ENCODE assay signal across 8 mouse cellular contexts in the genomic region with DNA sequence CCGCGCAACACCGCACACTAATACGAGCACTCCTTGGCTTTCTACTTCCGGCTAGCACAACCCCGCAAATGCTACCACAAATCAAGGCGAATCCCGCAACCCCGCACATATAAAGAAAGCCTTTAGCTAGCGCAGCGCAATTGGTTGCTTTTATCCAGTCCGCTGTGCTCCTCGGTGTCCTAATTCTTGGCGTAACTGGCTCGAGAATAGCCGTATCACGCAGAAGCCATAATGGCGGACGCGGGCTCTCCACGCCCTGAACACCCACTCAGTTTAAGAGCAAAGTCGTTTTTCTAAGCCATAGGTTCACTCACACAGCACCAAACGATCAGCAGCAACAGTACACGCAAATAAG.
DNase-seq lines count a peak whose midpoint lies in the region; ATAC-seq and TF ChIP-seq lines count a peak whose summit lies in the region.

No protein-coding gene starts in this region.

- H3K27ac ChIP-seq in kidney, postnatal 0 days: peak overlapping the region; percentile 67
- peak overlapping the region; percentile 69 for H3K27ac ChIP-seq in forebrain, embryonic 13.5 days
- peak overlapping the region; percentile 18; the same call in 1 of the 2 replicates for H3K27ac ChIP-seq in limb, embryonic 11.5 days (replicated peaks; ENCODE audit: low read depth, low read length)

- H3K4me1 ChIP-seq in kidney, postnatal 0 days (replicated peaks; ENCODE audit: insufficient read depth, low read length): no peaks in the 10 kb centered on the region
- H3K4me1 ChIP-seq in forebrain, embryonic 13.5 days: no peaks in the 10 kb centered on the region
- no peaks in the 10 kb centered on the region for H3K4me1 ChIP-seq in limb, embryonic 11.5 days (ENCODE audit: control insufficient read depth, insufficient read depth, low read length)

- no peak for ATAC-seq in kidney, postnatal 0 days (replicated peaks; ENCODE audit: low FRiP score, low read depth)
- peak; percentile 31 for ATAC-seq in forebrain, embryonic 13.5 days
- ATAC-seq in limb, embryonic 11.5 days (ENCODE audit: insufficient number of reproducible peaks, low FRiP score, low TSS enrichment, low read depth): no peak

- no peaks in the 10 kb centered on the region for H3K36me3 ChIP-seq in kidney, postnatal 0 days (ENCODE audit: insufficient read depth, low read length)
- H3K36me3 ChIP-seq in forebrain, embryonic 13.5 days (ENCODE audit: poor library complexity, severe bottlenecking): no peaks in the 10 kb centered on the region
- H3K36me3 ChIP-seq in limb, embryonic 11.5 days (ENCODE audit: control insufficient read depth, insufficient read depth, low read length): no peaks in the 10 kb centered on the region
- H3K36me3 ChIP-seq in myocyte (ENCODE audit: control insufficient read depth, insufficient read depth): no peaks in the 10 kb centered on the region

- no peak for DNase-seq in kidney, postnatal 0 days (ENCODE audit: low spot score)
- no peak for DNase-seq in kidney, postnatal 36 days
- no peak for DNase-seq in limb, embryonic 11.5 days (ENCODE audit: low spot score)
- DNase-seq in right cerebral cortex, postnatal 36 days (ENCODE audit: low spot score in 2 of 2): no peak
- no peak for DNase-seq in layer of hippocampus, adult 9-10 months (ENCODE audit: low spot score)
- no peak for DNase-seq in embryo, embryonic 9.5 days (ENCODE audit: extremely low spot score)

- no peak for TF ChIP-seq POLR2A in myocyte (IDR thresholded peaks at IDR 0.05; ENCODE audit: insufficient read length, low read depth)

- H3K4me3 ChIP-seq in kidney, postnatal 0 days (replicated peaks; ENCODE audit: low read depth, low read length): peak overlapping the region; percentile 36
- peak overlapping the region; percentile 43 for H3K4me3 ChIP-seq in forebrain, embryonic 13.5 days
- H3K4me3 ChIP-seq in limb, embryonic 11.5 days (ENCODE audit: low read depth, low read length): peak overlapping the region; percentile 37
- H3K4me3 ChIP-seq in myocyte: peak overlapping the region; percentile 52

- H3K79me2 ChIP-seq in myocyte (ENCODE audit: control insufficient read depth, insufficient read depth): peaks cover 25% of the 10 kb centered on the region

- peak overlapping the region; percentile 8 for H3K4me2 ChIP-seq in kidney, postnatal 0 days (ENCODE audit: low read length)
- H3K4me2 ChIP-seq in forebrain, embryonic 13.5 days: peak overlapping the region; percentile 43; the same call in 1 of the 2 replicates
- no peak overlapping the region for H3K4me2 ChIP-seq in limb, embryonic 11.5 days (ENCODE audit: low read depth, severe bottlenecking)
- no peak overlapping the region for H3K4me2 ChIP-seq in myocyte (ENCODE audit: low read depth)

- H3K9me3 ChIP-seq in kidney, postnatal 0 days (replicated peaks; ENCODE audit: low read length): no peaks in the 10 kb centered on the region
- H3K9me3 ChIP-seq in forebrain, embryonic 13.5 days (replicated peaks): no peaks in the 10 kb centered on the region
- H3K9me3 ChIP-seq in limb, embryonic 11.5 days (ENCODE audit: control insufficient read depth, low read length): no peaks in the 10 kb centered on the region

- WGBS in kidney, postnatal 0 days: 56% methylated on average over 24 of the region's 24 CpGs
- 72% methylated on average over 24 of the region's 24 CpGs for WGBS in forebrain, embryonic 13.5 days
- WGBS in limb, embryonic 11.5 days: 64% methylated on average over 24 of the region's 24 CpGs

- no peak for TF ChIP-seq CTCF in kidney, postnatal 0 days (IDR thresholded peaks at IDR 0.05; ENCODE audit: low read depth)

- no peaks in the 10 kb centered on the region for H3K27me3 ChIP-seq in kidney, postnatal 0 days (ENCODE audit: insufficient read depth, low read length)
- no peaks in the 10 kb centered on the region for H3K27me3 ChIP-seq in forebrain, embryonic 13.5 days
- H3K27me3 ChIP-seq in limb, embryonic 11.5 days (ENCODE audit: control insufficient read depth, insufficient read depth, low read length): no peaks in the 10 kb centered on the region
- H3K27me3 ChIP-seq in myocyte (ENCODE audit: control insufficient read depth, insufficient read depth, insufficient read length): no peaks in the 10 kb centered on the region

- H3K9ac ChIP-seq in kidney, postnatal 0 days (ENCODE audit: low read depth, low read length): peak overlapping the region; percentile 42
- H3K9ac ChIP-seq in forebrain, embryonic 13.5 days: peak overlapping the region; percentile 61
- peak overlapping the region; percentile 60 for H3K9ac ChIP-seq in limb, embryonic 11.5 days (ENCODE audit: low read length)

- H3ac ChIP-seq in myocyte (ENCODE audit: control insufficient read depth, insufficient read length): no peak overlapping the region

TF ChIP-seq in myocyte, 11 proteins besides CTCF, POLR2A, EP300 and RAD21:
- TF ChIP-seq REST (IDR thresholded peaks at IDR 0.05; ENCODE audit: insufficient read depth, insufficient read length) (no peak), MAX (IDR thresholded peaks at IDR 0.05; ENCODE audit: low read depth) (no peak), USF1 (IDR thresholded peaks at IDR 0.05; ENCODE audit: low read depth) (no peak)

Comparison
In these comparisons a context has a peak if more than half of its experiments do, and no peak if none do; other contexts are left out.
1. H3K27ac ChIP-seq: peak in every context shown above with its lines; median percentile 69 in forebrain, embryonic 13.5 days; 67 in kidney, postnatal 0 days; 18 in limb, embryonic 11.5 days.
2. H3K4me2 ChIP-seq: peak in kidney, postnatal 0 days (single experiment) and forebrain, embryonic 13.5 days (single experiment); none in limb, embryonic 11.5 days (single experiment) and myocyte (single experiment).
3. Peak in every context shown above with its lines, with median percentiles within 50 percentile points of each other: H3K4me3 ChIP-seq and H3K9ac ChIP-seq.